Mouse (Mus musculus) midbrain, embryonic 11.5 days (tissue): ENCODE data around the gene Abcd1. TPM values are rescaled to one million over a fixed set of nuclear protein-coding genes. Genes with fewer than 3 reads are reported as not detected.
"Not testable (repeated sequence)": the region's sequence is repeated elsewhere in the genome, so short reads cannot be mapped to it uniquely, and the experiment has no call there.

Source experiments
- ATAC-seq: fragments of 200-750 bp; cut with Nextera tagmentation; 2 replicates; pipeline ENCODE4 v1.8.0; 2017; ENCODE audit warnings: moderate TSS enrichment, moderate library complexity; ENCODE audit not compliant: low FRiP score
- DNase-seq: peaks from one replicate; pipeline ENCODE4 v3.0.0; 2015; ENCODE audit warnings: low spot score; ENCODE audit errors: missing footprints
- H3K27ac ChIP-seq: fragments of 300-500 bp; sonication (generic); 2 replicates; pipeline ENCODE4 v1.5.1; 2014; ENCODE audit warnings: low read depth, low read length
- H3K27me3 ChIP-seq: fragments of 300-500 bp; sonication (generic); 2 replicates; pipeline ENCODE4 v1.6.1; 2014; ENCODE audit warnings: mild to moderate bottlenecking, low read length, moderate library complexity, mixed read lengths; ENCODE audit not compliant: control insufficient read depth, insufficient read depth
- H3K36me3 ChIP-seq: fragments of 300-500 bp; sonication (generic); 2 replicates; pipeline ENCODE4 v1.6.1; 2014; ENCODE audit warnings: mild to moderate bottlenecking, low read length, moderate library complexity, mixed read lengths; ENCODE audit not compliant: control insufficient read depth, insufficient read depth
- H3K4me1 ChIP-seq: fragments of 300-500 bp; sonication (generic); 2 replicates; pipeline ENCODE4 v1.6.1; 2014; ENCODE audit warnings: low read length; ENCODE audit not compliant: control insufficient read depth, insufficient read depth
- H3K4me2 ChIP-seq: fragments of 300-500 bp; sonication (generic); 2 replicates; pipeline ENCODE4 v1.6.1; 2014; ENCODE audit warnings: mild to moderate bottlenecking, moderate library complexity
- H3K4me3 ChIP-seq: fragments of 300-500 bp; sonication (generic); 2 replicates; pipeline ENCODE4 v1.5.1; 2014; ENCODE audit warnings: low read depth, low read length
- H3K9ac ChIP-seq: fragments of 300-500 bp; sonication (generic); 2 replicates; pipeline ENCODE4 v1.6.1; 2014; ENCODE audit warnings: low read length
- H3K9me3 ChIP-seq: fragments of 300-500 bp; sonication (generic); 2 replicates; pipeline ENCODE4 v1.6.1; 2016; ENCODE audit warnings: low read length; ENCODE audit not compliant: control insufficient read depth
- WGBS: fragments of 180-500 bp; shearing (Covaris S2); extraction: QIAGEN DNeasy Blood & Tissue Kit; methylation state at CpG from one replicate; pipeline ENCODE4 v1.1.7; 2014; 5-methylcytosine and 5-hydroxymethylcytosine counted together
- polyA plus RNA-seq: library from polyadenylated mRNA; unstranded; fragments of >200 nt; fragmentation: Nextera tagmentation; extraction: Ambion mirVana; gene quantifications from 2 replicates; pipeline ENCODE4 v1.2.1, GENCODE M21; 2014

The Abcd1 gene
- polyA plus RNA-seq, 1 experiment from 2014 or later, result 7.1 TPM

DNA sequence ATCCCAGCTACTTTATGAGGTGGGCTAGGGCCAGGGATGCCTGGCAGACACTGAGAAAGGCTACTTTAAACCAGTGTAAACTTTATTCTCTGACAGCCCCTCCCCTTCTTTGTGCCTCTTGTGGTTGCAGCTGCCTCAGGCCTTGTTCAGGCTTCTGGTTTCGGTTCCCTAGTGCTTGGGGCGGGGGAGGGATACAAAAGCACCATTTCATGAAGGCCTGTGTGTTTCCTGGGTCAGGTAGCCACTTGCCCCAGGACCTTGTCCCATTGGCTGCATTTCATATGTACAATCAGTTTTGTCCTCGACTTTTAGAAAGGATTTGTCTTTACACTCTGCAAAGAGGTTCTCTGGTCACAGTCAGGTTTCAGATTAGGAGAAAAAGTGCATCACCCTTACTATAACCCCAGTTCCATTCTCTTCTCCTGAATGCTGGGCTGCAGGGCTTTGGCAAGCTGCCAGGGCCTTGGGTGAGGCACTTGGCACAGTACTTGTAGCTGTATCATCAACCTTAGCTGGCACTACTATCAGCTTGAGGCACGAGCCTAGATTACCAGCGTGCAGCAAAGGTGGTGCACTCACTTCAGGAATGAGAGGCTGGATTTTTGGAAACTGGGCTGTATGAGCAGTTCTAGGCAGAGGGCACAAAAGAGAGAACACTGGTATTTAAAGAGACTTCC is 2.4 kb downstream of the Abcd1 start:
- Histone ChIP-seq H3K4me3 (no peak overlapping the region), H3K9me3 (no peaks in the 10 kb centered on the region), H3K4me2 (no peak overlapping the region), H3K27me3 (no peaks in the 10 kb centered on the region), H3K36me3 (no peaks in the 10 kb centered on the region), H3K4me1 (peaks cover 19% of the 10 kb centered on the region), H3K9ac (no peak overlapping the region), H3K27ac (no peak overlapping the region)
- no peak for ATAC-seq
- no peak for DNase-seq
- WGBS, result 64% methylated on average over 5 of the region's 5 CpGs

- no peak overlapping the region for H3K4me2 ChIP-seq
- H3K9ac ChIP-seq, result no peak overlapping the region
- ATAC-seq, result no peak
- no peaks in the 10 kb centered on the region for H3K27me3 ChIP-seq
- no peak for DNase-seq
- H3K4me1 ChIP-seq, result no peaks in the 10 kb centered on the region
- 68% methylated on average over 1 of the region's 1 CpGs for WGBS
- H3K27ac ChIP-seq, result no peak overlapping the region
- no peak overlapping the region for H3K4me3 ChIP-seq
- no peaks in the 10 kb centered on the region for H3K9me3 ChIP-seq
- H3K36me3 ChIP-seq, result no peaks in the 10 kb centered on the region
Observed at GRCm38 (mm10) chrX:73730908-73731307, 14.5 kb downstream of the Abcd1 start.

GRCm38 (mm10) chrX:73738155-73738554 is 21.8 kb downstream of the Abcd1 start:
- Histone ChIP-seq H3K36me3 (no peaks in the 10 kb centered on the region), H3K4me3 (no peak overlapping the region), H3K4me2 (no peak overlapping the region), H3K27me3 (no peaks in the 10 kb centered on the region), H3K9me3 (no peaks in the 10 kb centered on the region), H3K4me1 (no peaks in the 10 kb centered on the region), H3K9ac (no peak overlapping the region), H3K27ac (no peak overlapping the region)
- ATAC-seq (no peak), DNase-seq (no peak)
- 25% methylated on average over 1 of the region's 1 CpGs for WGBS

DNA sequence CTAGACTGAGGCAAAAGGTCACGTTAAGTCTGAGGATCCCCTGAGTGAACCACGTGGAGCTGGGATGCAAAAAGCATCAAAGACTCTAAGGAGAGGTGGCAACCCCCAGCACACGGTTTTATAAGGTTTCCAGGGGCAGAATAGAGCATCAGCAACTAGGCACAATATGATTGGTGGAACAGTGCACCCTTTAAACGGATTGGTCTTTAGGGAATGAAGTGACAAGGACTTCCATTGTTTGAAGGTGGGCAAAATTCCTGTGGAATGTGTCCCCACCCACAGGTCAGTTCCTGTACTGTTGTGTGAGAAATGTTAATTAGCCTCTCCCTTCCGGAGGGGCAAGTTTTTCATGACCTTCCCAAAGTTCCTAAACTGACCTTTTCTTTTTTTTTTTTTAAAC is 22.8 kb downstream of the Abcd1 start:
- DNase-seq (no peak), ATAC-seq (no peak)
- H3K4me1 ChIP-seq, result no peaks in the 10 kb centered on the region
- no peak overlapping the region for H3K9ac ChIP-seq
- no peak overlapping the region for H3K27ac ChIP-seq
- H3K4me3 ChIP-seq, result no peak overlapping the region
- no peaks in the 10 kb centered on the region for H3K9me3 ChIP-seq
- H3K36me3 ChIP-seq, result no peaks in the 10 kb centered on the region
- no peaks in the 10 kb centered on the region for H3K27me3 ChIP-seq
- H3K4me2 ChIP-seq, result no peak overlapping the region
- WGBS, result 72% methylated on average over 5 of the region's 5 CpGs

- H3K27me3 ChIP-seq, result not testable (repeated sequence)
- WGBS, result 88% methylated on average over 7 of the region's 7 CpGs
Observed at GRCm38 (mm10) chrX:73739841-73740240, 23.4 kb downstream of the Abcd1 start.

GRCm38 (mm10) chrX:73744774-73745481 is 28.5 kb downstream of the Abcd1 start:
- 79% methylated on average over 1 of the region's 1 CpGs for WGBS
- Histone ChIP-seq H3K36me3 (no peaks in the 10 kb centered on the region), H3K9me3 (no peaks in the 10 kb centered on the region), H3K27me3 (no peaks in the 10 kb centered on the region), H3K9ac (no peak overlapping the region), H3K4me1 (no peaks in the 10 kb centered on the region), H3K27ac (no peak overlapping the region), H3K4me3 (no peak overlapping the region), H3K4me2 (no peak overlapping the region)
- ATAC-seq (no peak), DNase-seq (no peak)

More at GRCm38 (mm10) chrX:73739841-73740240, 23.4 kb downstream of the Abcd1 start:
- not testable (repeated sequence) for H3K4me2 ChIP-seq, H3K27ac ChIP-seq, ATAC-seq, H3K4me3 ChIP-seq, H3K36me3 ChIP-seq, H3K9me3 ChIP-seq, DNase-seq, H3K4me1 ChIP-seq, H3K9ac ChIP-seq

GRCm38 (mm10) chrX:73748977-73749376 is 32.6 kb downstream of the Abcd1 start:
- no peak overlapping the region for H3K9ac ChIP-seq
- H3K4me3 ChIP-seq, result no peak overlapping the region
- DNase-seq (no peak), ATAC-seq (no peak)
- no peak overlapping the region for H3K27ac ChIP-seq
- no peaks in the 10 kb centered on the region for H3K36me3 ChIP-seq
- no peaks in the 10 kb centered on the region for H3K27me3 ChIP-seq
- no peaks in the 10 kb centered on the region for H3K4me1 ChIP-seq
- no peak overlapping the region for H3K4me2 ChIP-seq
- WGBS, result 95% methylated on average over 1 of the region's 1 CpGs
- H3K9me3 ChIP-seq, result no peaks in the 10 kb centered on the region

DNA sequence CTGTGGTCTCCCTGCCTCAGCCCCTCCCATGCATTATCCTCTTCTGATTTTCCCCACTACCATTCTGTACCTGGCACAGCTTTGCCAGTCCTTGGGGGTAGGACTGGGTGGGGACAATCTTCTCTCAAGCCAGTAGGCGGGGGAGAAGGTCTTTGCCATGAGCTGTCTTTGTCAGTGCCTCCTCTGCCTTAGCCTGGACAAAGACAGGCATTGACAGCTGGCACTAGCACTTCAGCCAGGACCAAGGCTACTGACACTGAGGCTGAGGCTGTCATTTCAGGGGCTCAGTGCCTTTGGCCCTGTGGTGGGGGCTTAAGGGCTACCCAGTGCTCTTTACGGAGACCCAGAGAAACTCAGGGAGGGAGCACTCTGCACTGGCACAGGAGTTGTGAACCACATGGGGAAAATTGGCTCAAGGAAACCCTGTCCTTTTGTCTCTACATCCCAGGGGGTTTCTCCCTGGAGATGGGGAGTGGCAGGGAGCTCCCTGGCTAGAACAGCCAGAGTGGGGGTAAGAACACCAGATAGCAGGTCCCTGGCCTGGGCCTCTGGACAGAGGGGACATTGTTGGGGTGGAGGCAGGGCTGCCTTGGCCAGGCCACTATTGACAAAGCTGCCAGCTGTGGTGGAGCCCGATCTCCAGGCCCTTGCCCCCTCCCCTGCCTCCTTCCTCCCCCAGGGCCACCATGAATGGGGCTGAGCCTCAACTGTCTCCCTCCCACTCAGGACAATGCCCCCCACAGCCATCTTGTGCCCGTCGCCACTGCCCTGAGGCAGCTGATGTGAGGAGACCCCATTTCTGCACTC is 40.1 kb downstream of the Abcd1 start, which contains the start of gene Plxnb3:
Gene Plxnb3, plus strand, starts transcription at position 757 of the 807 bp plus-strand sequence.
- Histone ChIP-seq H3K4me3 (no peak within 1 kb of the TSS), H3K36me3 (no peaks in the 10 kb centered on the region), H3K27ac (no peak within 1 kb of the TSS), H3K27me3 (no peaks in the 10 kb centered on the region), H3K4me1 (no peaks in the 10 kb centered on the region), H3K4me2 (no peak within 1 kb of the TSS), H3K9me3 (no peaks in the 10 kb centered on the region), H3K9ac (no peak within 1 kb of the TSS)
- no peak for DNase-seq
- no peak for ATAC-seq
- WGBS, result 64% methylated on average over 5 of the region's 5 CpGs
